Mouse (Mus musculus) liver, embryonic 12.5 days (tissue): ENCODE results near the gene Lefty1. TPM values are rescaled to one million over a fixed set of nuclear protein-coding genes. Genes with fewer than 3 reads are reported as not detected.
"Not testable (repeated sequence)": the region's sequence is repeated elsewhere in the genome, so short reads cannot be mapped to it uniquely, and the experiment has no call there.

Experiments
- ATAC-seq: fragments of 200-750 bp; cut with Nextera tagmentation; 2 replicates; pipeline ENCODE4 v1.8.0; 2017; ENCODE audit warnings: moderate number of reproducible peaks, mild to moderate bottlenecking, moderate library complexity
- H3K27ac ChIP-seq: fragments of 300-500 bp; sonication (generic); 2 replicates; pipeline ENCODE4 v1.5.1; 2016; ENCODE audit warnings: mild to moderate bottlenecking
- H3K27me3 ChIP-seq: fragments of 300-500 bp; sonication (generic); replicated peaks from 2 replicates; pipeline ENCODE4 v1.6.1; 2016; ENCODE audit warnings: mild to moderate bottlenecking, moderate library complexity
- H3K36me3 ChIP-seq: fragments of 300-500 bp; sonication (generic); 2 replicates; pipeline ENCODE4 v1.6.1; 2016; ENCODE audit warnings: mild to moderate bottlenecking, moderate library complexity
- H3K4me1 ChIP-seq: fragments of 300-500 bp; sonication (generic); 2 replicates; pipeline ENCODE4 v1.6.1; 2016
- H3K4me2 ChIP-seq: fragments of 300-500 bp; sonication (generic); 2 replicates; pipeline ENCODE4 v1.6.1; 2016; ENCODE audit warnings: mild to moderate bottlenecking, moderate library complexity
- H3K4me3 ChIP-seq: fragments of 300-500 bp; sonication (generic); 2 replicates; pipeline ENCODE4 v1.5.1; 2016; ENCODE audit warnings: mild to moderate bottlenecking, moderate library complexity
- H3K9ac ChIP-seq: fragments of 300-500 bp; sonication (generic); 2 replicates; pipeline ENCODE4 v1.6.1; 2016; ENCODE audit warnings: mild to moderate bottlenecking, moderate library complexity
- H3K9me3 ChIP-seq: fragments of 300-500 bp; sonication (generic); replicated peaks from 2 replicates; pipeline ENCODE4 v1.6.1; 2016; ENCODE audit warnings: mild to moderate bottlenecking, moderate library complexity
- WGBS: fragments of 180-500 bp; shearing (Covaris S2); methylation state at CpG from one replicate; pipeline ENCODE4 v1.1.7; 2016; ENCODE audit not compliant: insufficient replicate concordance; 5-methylcytosine and 5-hydroxymethylcytosine counted together
- polyA plus RNA-seq: library from polyadenylated mRNA; unstranded; fragments of >200 nt; fragmentation: Nextera tagmentation; extraction: Ambion mirVana; gene quantifications from 2 replicates; pipeline ENCODE4 v1.2.1, GENCODE M21; 2016

Lefty1 gene
- polyA plus RNA-seq, 1 experiment from 2014 or later: 4.7 TPM

- H3K4me1 ChIP-seq: peaks cover 17% of the 10 kb centered on the region
- no peak overlapping the region for H3K4me2 ChIP-seq
- H3K9ac ChIP-seq: no peak overlapping the region
- peaks cover 19% of the 10 kb centered on the region for H3K27me3 ChIP-seq
- ATAC-seq: no peak
- H3K27ac ChIP-seq: no peak overlapping the region
- H3K4me3 ChIP-seq: no peak overlapping the region
- WGBS: 55% methylated on average over 4 of the region's 4 CpGs
- no peaks in the 10 kb centered on the region for H3K9me3 ChIP-seq
- no peaks in the 10 kb centered on the region for H3K36me3 ChIP-seq
Measured at GRCm38 (mm10) chr1:180926286-180926685, 8.5 kb upstream of the Lefty1 start.

- Histone ChIP-seq H3K4me3 (no peak overlapping the region), H3K27ac (peak overlapping the region; percentile 15; the same call in 1 of the 2 replicates), H3K9me3 (no peaks in the 10 kb centered on the region), H3K36me3 (no peaks in the 10 kb centered on the region), H3K4me2 (no peak overlapping the region), H3K9ac (no peak overlapping the region), H3K4me1 (peaks cover 16% of the 10 kb centered on the region), H3K27me3 (peaks cover 35% of the 10 kb centered on the region)
- no peak for ATAC-seq
- WGBS: 25% methylated on average over 2 of the region's 2 CpGs
Measured at GRCm38 (mm10) chr1:180929599-180929998, 5.2 kb upstream of the Lefty1 start.

GRCm38 (mm10) chr1:180931106-180931505 is 3.7 kb upstream of the Lefty1 start:
- Histone ChIP-seq H3K27ac (no peak overlapping the region), H3K27me3 (peaks cover 41% of the 10 kb centered on the region), H3K4me1 (peaks cover 30% of the 10 kb centered on the region), H3K36me3 (no peaks in the 10 kb centered on the region), H3K9ac (no peak overlapping the region), H3K4me3 (no peak overlapping the region), H3K4me2 (no peak overlapping the region), H3K9me3 (no peaks in the 10 kb centered on the region)
- ATAC-seq: no peak
- 70% methylated on average over 3 of the region's 3 CpGs for WGBS

GRCm38 (mm10) chr1:180933659-180934058 is 1.2 kb upstream of the Lefty1 start:
- ATAC-seq: no peak
- Histone ChIP-seq H3K9me3 (no peaks in the 10 kb centered on the region), H3K9ac (no peak overlapping the region), H3K27ac (no peak overlapping the region), H3K27me3 (peaks cover 49% of the 10 kb centered on the region), H3K4me2 (no peak overlapping the region), H3K36me3 (no peaks in the 10 kb centered on the region), H3K4me1 (peaks cover 51% of the 10 kb centered on the region), H3K4me3 (no peak overlapping the region)
- WGBS: 43% methylated on average over 6 of the region's 6 CpGs

- not testable (repeated sequence) for H3K9me3 ChIP-seq, H3K36me3 ChIP-seq
- Histone ChIP-seq H3K27me3 (peaks cover 53% of the 10 kb centered on the region), H3K4me3 (peak overlapping the region; percentile 56), H3K9ac (peak overlapping the region; percentile 70), H3K4me2 (peak overlapping the region; percentile 80), H3K4me1 (peaks cover 63% of the 10 kb centered on the region), H3K27ac (peak overlapping the region; percentile 71)
- peak; percentile 98 for ATAC-seq
- 2% methylated on average over 41 of the region's 41 CpGs for WGBS
Measured at GRCm38 (mm10) chr1:180936610-180937398, 2.0 kb downstream of the Lefty1 start.

GRCm38 (mm10) chr1:180937631-180938030 is 2.8 kb downstream of the Lefty1 start:
- H3K4me1 ChIP-seq: peaks cover 68% of the 10 kb centered on the region
- peak overlapping the region; percentile 71; the same call in 1 of the 2 replicates for H3K27ac ChIP-seq
- H3K9ac ChIP-seq: peak overlapping the region; percentile 70; the same call in 1 of the 2 replicates
- H3K36me3 ChIP-seq, ATAC-seq, H3K9me3 ChIP-seq: not testable (repeated sequence)
- 65% methylated on average over 13 of the region's 13 CpGs for WGBS
- H3K4me3 ChIP-seq: peak overlapping the region; percentile 56
- peaks cover 53% of the 10 kb centered on the region for H3K27me3 ChIP-seq
- H3K4me2 ChIP-seq: peak overlapping the region; percentile 80

- H3K27ac ChIP-seq, H3K9me3 ChIP-seq, H3K4me2 ChIP-seq, H3K36me3 ChIP-seq, H3K9ac ChIP-seq, ATAC-seq, H3K4me3 ChIP-seq: not testable (repeated sequence)
- peaks cover 80% of the 10 kb centered on the region for H3K4me1 ChIP-seq
- H3K27me3 ChIP-seq: peaks cover 42% of the 10 kb centered on the region
- 76% methylated on average over 2 of the region's 2 CpGs for WGBS
Measured at GRCm38 (mm10) chr1:180938781-180939180, 4.0 kb downstream of the Lefty1 start.

- Histone ChIP-seq H3K4me3 (peak overlapping the region; percentile 88; the same call in 1 of the 2 replicates), H3K4me2 (peak overlapping the region; percentile 94), H3K27me3 (peaks cover 21% of the 10 kb centered on the region), H3K27ac (0 out of 2 replicates have a peak overlapping the region, but pooled peaks have one; percentile 32), H3K36me3 (no peaks in the 10 kb centered on the region), H3K4me1 (peaks cover 80% of the 10 kb centered on the region), H3K9me3 (no peaks in the 10 kb centered on the region), H3K9ac (no peak overlapping the region)
- ATAC-seq: no peak
- WGBS: 63% methylated on average over 7 of the region's 7 CpGs
Measured at GRCm38 (mm10) chr1:180940776-180941460, 6.1 kb downstream of the Lefty1 start.

- WGBS: 9% methylated on average over 18 of the region's 18 CpGs
- no peak for ATAC-seq
- Histone ChIP-seq H3K4me3 (peak overlapping the region; percentile 88), H3K27ac (peak overlapping the region; percentile 87), H3K4me2 (peak overlapping the region; percentile 94), H3K36me3 (peaks cover 2% of the 10 kb centered on the region; the same call in 1 of the 2 replicates), H3K27me3 (peaks cover 15% of the 10 kb centered on the region; the same call in 1 of the 2 replicates), H3K9ac (peak overlapping the region; percentile 94), H3K9me3 (no peaks in the 10 kb centered on the region), H3K4me1 (peaks cover 80% of the 10 kb centered on the region)
Measured at GRCm38 (mm10) chr1:180941726-180942125, 6.9 kb downstream of the Lefty1 start.

- WGBS: under 1% methylated on average over 73 of the region's 73 CpGs
Measured at GRCm38 (mm10) chr1:180942166-180943031, 7.6 kb downstream of the Lefty1 start, which contains the start of gene Tmem63a. Gene Tmem63a, plus strand, starts transcription at chr1:180942344.

GRCm38 (mm10) chr1:180943032-180943644 is 8.3 kb downstream of the Lefty1 start:
- peak overlapping the region; percentile 94 for H3K9ac ChIP-seq
- ATAC-seq: no peak
- peaks cover 16% of the 10 kb centered on the region for H3K36me3 ChIP-seq
- H3K4me1 ChIP-seq: peaks cover 72% of the 10 kb centered on the region
- no peaks in the 10 kb centered on the region for H3K9me3 ChIP-seq
- peak overlapping the region; percentile 87 for H3K27ac ChIP-seq
- peaks cover 10% of the 10 kb centered on the region; the same call in 1 of the 2 replicates for H3K27me3 ChIP-seq
- WGBS: 52% methylated on average over 11 of the region's 11 CpGs
- H3K4me3 ChIP-seq: peak overlapping the region; percentile 88
- peak overlapping the region; percentile 94 for H3K4me2 ChIP-seq

More at GRCm38 (mm10) chr1:180942166-180943031, 7.6 kb downstream of the Lefty1 start, which contains the start of gene Tmem63a:
- H3K9ac ChIP-seq: peak within 1 kb of the TSS; percentile 94
- H3K36me3 ChIP-seq: peaks cover 9% of the 10 kb centered on the region; the same call in 1 of the 2 replicates
- H3K4me3 ChIP-seq: peak within 1 kb of the TSS; percentile 88
- H3K4me1 ChIP-seq: peaks cover 79% of the 10 kb centered on the region
- peak within 1 kb of the TSS; percentile 87 for H3K27ac ChIP-seq
- no peaks in the 10 kb centered on the region for H3K9me3 ChIP-seq
- peaks cover 15% of the 10 kb centered on the region; the same call in 1 of the 2 replicates for H3K27me3 ChIP-seq
- peak within 1 kb of the TSS; percentile 94 for H3K4me2 ChIP-seq
- ATAC-seq: peak; percentile 59
